Mouse (Mus musculus) lung, embryonic 14.5 days (tissue): Measurements from ENCODE around the gene Sorbs1. TPM values are rescaled to one million over a fixed set of nuclear protein-coding genes. Genes with fewer than 3 reads are reported as not detected.
A peak's percentile ranks its signal among the peaks of the same experiment; 100 is the strongest.

Experiments
- ATAC-seq: fragments of 200-750 bp; cut with Nextera tagmentation; 2 replicates; pipeline ENCODE4 v1.8.0; 2017; ENCODE audit warnings: mild to moderate bottlenecking, moderate TSS enrichment, moderate library complexity; ENCODE audit not compliant: insufficient read depth
- DNase-seq: peaks from one replicate; pipeline ENCODE4 v3.0.0-alpha.2; 2015
- H3K27ac ChIP-seq: fragments of 300-500 bp; sonication (generic); 2 replicates; pipeline ENCODE4 v1.5.1; 2014; ENCODE audit warnings: low read depth, mild to moderate bottlenecking, moderate library complexity
- H3K27me3 ChIP-seq: fragments of 300-500 bp; sonication (generic); 2 replicates; pipeline ENCODE4 v1.6.1; 2014; ENCODE audit warnings: low read length, control low read depth; ENCODE audit not compliant: insufficient read depth
- H3K36me3 ChIP-seq: fragments of 300-500 bp; sonication (generic); 2 replicates; pipeline ENCODE4 v1.6.1; 2014; ENCODE audit warnings: control low read depth; ENCODE audit not compliant: insufficient read depth
- H3K4me1 ChIP-seq: fragments of 300-500 bp; sonication (generic); 2 replicates; pipeline ENCODE4 v1.6.1; 2014; ENCODE audit warnings: antibody characterized with exemption, control low read depth; ENCODE audit not compliant: insufficient read depth
- H3K4me2 ChIP-seq: fragments of 300-500 bp; sonication (generic); 2 replicates; pipeline ENCODE4 v1.6.1; 2014; ENCODE audit warnings: mild to moderate bottlenecking
- H3K4me3 ChIP-seq: fragments of 300-500 bp; sonication (generic); 2 replicates; pipeline ENCODE4 v1.5.1; 2014; ENCODE audit warnings: low read depth, low read length
- H3K9ac ChIP-seq: fragments of 300-500 bp; sonication (generic); 2 replicates; pipeline ENCODE4 v1.6.1; 2014
- H3K9me3 ChIP-seq: fragments of 300-500 bp; sonication (generic); 2 replicates; pipeline ENCODE4 v1.6.1; 2016; ENCODE audit warnings: low read depth, low read length, control low read depth
- CTCF ChIP-seq: IDR thresholded peaks from 2 replicates; pipeline ENCODE4 v1.5.1; 2016; ENCODE audit warnings: antibody characterized with exemption, low read depth
- WGBS: fragments of 180-500 bp; shearing (Covaris S2); extraction: QIAGEN DNeasy Blood & Tissue Kit; methylation state at CpG from one replicate; pipeline ENCODE4 v1.1.7; 2014; 5-methylcytosine and 5-hydroxymethylcytosine counted together
- polyA plus RNA-seq: library from polyadenylated mRNA; unstranded; fragments of >200 nt; fragmentation: Nextera tagmentation; extraction: Ambion mirVana; gene quantifications from 2 replicates; pipeline ENCODE4 v1.2.1, GENCODE M21; 2014

Gene Sorbs1
- polyA plus RNA-seq, 1 experiment from 2014 or later = 46.6 TPM

DNA sequence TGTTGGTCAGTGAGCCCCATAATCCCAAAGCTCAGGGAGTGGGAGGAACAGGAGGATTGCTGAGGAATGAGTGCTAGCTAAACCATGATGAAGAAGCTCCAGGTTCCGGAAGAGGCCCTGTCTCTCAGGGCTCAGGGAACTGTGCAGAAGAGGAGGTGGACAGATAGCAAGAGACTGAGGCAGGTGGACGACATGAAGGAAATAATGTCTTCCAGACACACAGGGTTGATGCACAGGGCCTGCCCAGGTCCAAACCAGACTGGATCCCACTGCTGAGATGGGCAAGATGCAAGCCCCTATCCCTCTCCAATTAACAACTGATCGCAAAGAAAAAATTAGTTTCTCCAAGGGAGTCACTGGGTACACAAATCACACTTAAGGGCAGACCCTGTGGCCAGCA is 258.8 kb downstream of the Sorbs1 start:
- Histone ChIP-seq H3K4me3 (no peak overlapping the region), H3K4me1 (no peaks in the 10 kb centered on the region), H3K9me3 (no peaks in the 10 kb centered on the region), H3K9ac (no peak overlapping the region), H3K27ac (no peak overlapping the region), H3K36me3 (0 out of 2 replicates have a peak, but pooled peaks cover 3% of the 10 kb centered on the region), H3K27me3 (no peaks in the 10 kb centered on the region), H3K4me2 (no peak overlapping the region)
- no peak for ATAC-seq
- TF ChIP-seq CTCF = no peak
- 84% methylated on average over 3 of the region's 3 CpGs for WGBS
- no peak for DNase-seq

DNA sequence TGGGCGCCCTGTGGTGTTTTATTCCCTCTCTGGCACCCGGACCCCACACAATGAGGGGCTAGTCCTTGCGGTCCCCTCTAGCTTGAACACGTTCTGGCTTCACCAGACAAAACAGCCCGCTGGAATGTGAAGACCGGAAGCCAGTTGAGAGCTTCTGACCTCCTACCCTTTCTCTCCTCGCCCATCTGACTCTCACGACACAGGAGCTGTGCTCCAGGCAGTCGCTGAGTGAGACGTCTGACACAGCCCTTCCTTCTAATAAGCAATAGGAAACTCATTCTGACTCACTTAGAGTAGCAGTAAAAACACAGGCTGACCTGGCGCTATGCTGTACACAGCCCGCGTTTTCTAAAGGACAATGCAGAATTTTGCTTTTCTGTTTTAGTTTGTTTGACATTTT is 259.8 kb downstream of the Sorbs1 start:
- 38% methylated on average over 13 of the region's 13 CpGs for WGBS
- H3K27me3 ChIP-seq = no peaks in the 10 kb centered on the region
- H3K27ac ChIP-seq = no peak overlapping the region
- peak; percentile 21; the same call in 1 of the 2 replicates for ATAC-seq
- no peak overlapping the region for H3K4me2 ChIP-seq
- no peak overlapping the region for H3K4me3 ChIP-seq
- peak; percentile 56 for DNase-seq
- H3K9ac ChIP-seq = no peak overlapping the region
- H3K36me3 ChIP-seq = 0 out of 2 replicates have a peak, but pooled peaks cover 3% of the 10 kb centered on the region
- no peaks in the 10 kb centered on the region for H3K4me1 ChIP-seq
- H3K9me3 ChIP-seq = no peaks in the 10 kb centered on the region
- TF ChIP-seq CTCF = no peak

DNA sequence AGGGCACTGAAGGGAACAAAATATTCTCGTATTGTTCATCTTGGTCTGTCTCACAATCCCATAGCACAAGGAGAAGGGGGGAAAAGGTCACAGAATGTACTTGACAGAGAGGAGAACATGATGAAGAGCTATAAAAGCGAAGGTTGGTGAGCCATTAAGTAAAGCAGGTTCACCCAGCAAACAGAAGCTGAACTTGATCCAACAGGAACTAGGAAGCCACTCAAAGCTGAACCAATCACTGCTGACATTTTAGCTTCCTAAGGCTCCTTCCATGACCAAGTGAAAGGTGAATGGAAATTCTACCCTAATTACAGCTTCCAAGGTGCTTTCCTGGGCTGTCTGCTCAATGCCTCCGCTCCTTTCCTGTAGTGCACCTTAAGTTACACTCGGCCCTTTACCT is 262.5 kb downstream of the Sorbs1 start:
- no peak overlapping the region for H3K9ac ChIP-seq
- no peak overlapping the region for H3K4me3 ChIP-seq
- no peak for TF ChIP-seq CTCF
- 76% methylated on average over 4 of the region's 4 CpGs for WGBS
- H3K9me3 ChIP-seq = no peaks in the 10 kb centered on the region
- ATAC-seq (no peak), DNase-seq (no peak)
- H3K4me2 ChIP-seq = no peak overlapping the region
- no peak overlapping the region for H3K27ac ChIP-seq
- H3K27me3 ChIP-seq = no peaks in the 10 kb centered on the region
- H3K4me1 ChIP-seq = no peaks in the 10 kb centered on the region
- H3K36me3 ChIP-seq = 0 out of 2 replicates have a peak, but pooled peaks cover 3% of the 10 kb centered on the region

DNA sequence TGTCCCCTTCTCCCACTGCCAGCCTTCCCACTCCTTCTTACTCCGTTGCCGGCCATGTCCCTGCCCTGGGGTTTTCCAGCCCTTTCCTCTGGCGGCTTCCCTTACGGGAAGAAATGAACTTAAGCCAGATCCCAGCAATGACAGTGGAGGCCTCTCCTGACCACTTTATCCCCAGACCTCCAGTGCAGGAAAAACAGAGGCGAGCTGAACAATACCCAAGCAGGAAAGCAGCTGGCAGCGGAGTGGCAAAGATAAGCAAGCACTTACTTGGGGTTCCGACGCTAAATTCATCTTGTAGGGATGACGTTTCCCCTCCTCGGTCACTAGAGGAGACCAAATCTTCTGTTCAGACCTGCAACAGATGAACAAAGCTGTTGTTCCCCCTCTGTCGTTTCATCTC is 264.2 kb downstream of the Sorbs1 start:
- Histone ChIP-seq H3K27ac (no peak overlapping the region), H3K4me3 (no peak overlapping the region), H3K27me3 (no peaks in the 10 kb centered on the region), H3K9ac (no peak overlapping the region), H3K36me3 (0 out of 2 replicates have a peak, but pooled peaks cover 3% of the 10 kb centered on the region), H3K4me2 (no peak overlapping the region), H3K9me3 (no peaks in the 10 kb centered on the region), H3K4me1 (no peaks in the 10 kb centered on the region)
- ATAC-seq = no peak
- DNase-seq = peak; percentile 34
- 59% methylated on average over 11 of the region's 11 CpGs for WGBS
- TF ChIP-seq CTCF = no peak

DNA sequence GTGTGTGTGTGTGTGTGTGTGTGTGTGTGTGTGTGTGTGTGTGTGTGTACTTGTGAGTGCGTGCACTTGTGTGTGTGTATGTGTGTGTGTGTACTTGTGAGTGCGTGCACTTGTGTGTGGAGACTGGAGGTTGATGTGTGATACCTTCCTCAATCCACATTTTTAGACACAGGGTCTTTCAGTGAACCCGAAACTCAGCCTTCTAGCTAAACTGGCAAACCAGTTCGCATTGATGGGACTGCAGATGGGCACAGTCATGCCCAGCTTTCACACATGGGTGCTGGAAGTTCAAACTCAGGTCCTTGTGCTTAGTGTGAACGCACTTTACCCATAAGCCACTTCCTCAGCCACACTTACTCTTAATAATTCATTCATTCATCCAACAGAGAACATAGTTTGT is 265.1 kb downstream of the Sorbs1 start:
- Histone ChIP-seq H3K9me3 (no peaks in the 10 kb centered on the region), H3K4me3 (no peak overlapping the region), H3K27me3 (no peaks in the 10 kb centered on the region), H3K9ac (no peak overlapping the region), H3K27ac (no peak overlapping the region), H3K4me2 (no peak overlapping the region), H3K4me1 (no peaks in the 10 kb centered on the region), H3K36me3 (0 out of 2 replicates have a peak, but pooled peaks cover 3% of the 10 kb centered on the region)
- no peak for DNase-seq
- no peak for ATAC-seq
- WGBS = 90% methylated on average over 5 of the region's 5 CpGs
- no peak for TF ChIP-seq CTCF

DNA sequence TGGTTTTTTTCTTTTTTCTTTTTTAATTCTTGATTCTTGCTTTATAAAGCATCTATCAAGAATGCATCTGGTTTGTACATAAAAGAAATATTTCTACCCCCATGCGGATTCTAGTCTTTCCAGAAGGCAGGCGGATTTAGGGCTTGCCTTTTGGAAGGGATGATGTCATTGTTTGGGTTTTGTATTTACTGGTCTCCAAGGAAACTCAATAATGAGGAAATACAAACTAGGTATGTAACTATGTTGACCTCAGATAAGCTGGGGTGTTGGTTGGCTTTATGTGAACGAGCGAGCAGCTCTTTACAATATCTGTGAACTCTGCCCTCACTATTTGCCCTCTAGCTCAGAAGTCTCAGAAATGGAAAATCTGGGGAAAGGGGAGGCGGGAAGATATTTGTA is 266.3 kb downstream of the Sorbs1 start:
- no peaks in the 10 kb centered on the region for H3K27me3 ChIP-seq
- TF ChIP-seq CTCF = no peak
- no peak overlapping the region for H3K27ac ChIP-seq
- no peak overlapping the region for H3K4me2 ChIP-seq
- no peaks in the 10 kb centered on the region for H3K9me3 ChIP-seq
- DNase-seq (peak; percentile 40), ATAC-seq (no peak)
- H3K4me3 ChIP-seq = no peak overlapping the region
- H3K9ac ChIP-seq = no peak overlapping the region
- 0 out of 2 replicates have a peak, but pooled peaks cover 3% of the 10 kb centered on the region for H3K36me3 ChIP-seq
- 49% methylated on average over 5 of the region's 5 CpGs for WGBS
- no peaks in the 10 kb centered on the region for H3K4me1 ChIP-seq

DNA sequence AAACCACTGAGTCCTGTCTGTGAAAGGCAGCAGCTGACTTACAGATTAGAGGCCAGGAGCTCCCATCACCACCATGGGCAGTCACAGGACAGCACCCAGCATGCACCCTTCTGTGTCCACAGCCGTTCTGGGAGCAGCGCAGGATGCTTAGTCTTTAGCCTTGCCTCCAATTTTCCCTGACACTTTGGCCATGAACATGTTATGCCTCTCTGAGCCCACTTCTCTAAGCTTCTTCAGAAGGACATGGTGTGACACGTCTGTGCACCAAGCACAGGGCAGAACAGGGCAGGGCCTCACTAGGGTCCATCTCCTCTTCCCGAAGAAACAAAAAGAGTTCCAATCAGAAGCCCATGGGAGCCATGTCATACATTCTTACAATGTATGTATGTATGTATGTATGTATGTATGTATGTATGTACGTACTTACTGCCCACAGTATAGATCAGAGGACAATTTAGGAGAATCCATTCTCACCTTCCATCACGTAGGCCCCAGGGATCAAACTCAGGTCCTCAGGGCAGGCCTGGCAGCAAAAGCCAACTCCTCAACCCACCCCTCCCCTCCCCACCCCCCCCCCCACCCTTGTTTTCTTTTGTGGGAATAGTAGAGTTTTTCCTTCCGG is 266.8 kb downstream of the Sorbs1 start:
- Histone ChIP-seq H3K4me2 (no peak overlapping the region), H3K9ac (no peak overlapping the region), H3K27me3 (no peaks in the 10 kb centered on the region), H3K27ac (no peak overlapping the region), H3K4me1 (no peaks in the 10 kb centered on the region), H3K9me3 (no peaks in the 10 kb centered on the region), H3K36me3 (0 out of 2 replicates have a peak, but pooled peaks cover 3% of the 10 kb centered on the region), H3K4me3 (no peak overlapping the region)
- DNase-seq (no peak), ATAC-seq (no peak)
- WGBS = 77% methylated on average over 7 of the region's 7 CpGs
- TF ChIP-seq CTCF = no peak

Other genes with a start within 250 kb of the Sorbs1 start
- 130 and 135 TPM in 2 replicates for gene Pdlim1, start 241.9 kb downstream of the Sorbs1 start, polyA plus RNA-seq
- 70.1 TPM in 2 replicates for gene Aldh18a1, start 74.7 kb upstream of the Sorbs1 start, polyA plus RNA-seq
- 10.4 and 11.2 TPM in 2 replicates for gene Tctn3, start 98.5 kb upstream of the Sorbs1 start, polyA plus RNA-seq
- 12.7 and 15.4 TPM in 2 replicates for gene Entpd1, start 98.6 kb upstream of the Sorbs1 start, polyA plus RNA-seq
- gene Cc2d2b, start 235.0 kb upstream of the Sorbs1 start, polyA plus RNA-seq = not detected in 2 replicates